Mouse (Mus musculus): ENCODE data around the gene Stk36.

DNA sequence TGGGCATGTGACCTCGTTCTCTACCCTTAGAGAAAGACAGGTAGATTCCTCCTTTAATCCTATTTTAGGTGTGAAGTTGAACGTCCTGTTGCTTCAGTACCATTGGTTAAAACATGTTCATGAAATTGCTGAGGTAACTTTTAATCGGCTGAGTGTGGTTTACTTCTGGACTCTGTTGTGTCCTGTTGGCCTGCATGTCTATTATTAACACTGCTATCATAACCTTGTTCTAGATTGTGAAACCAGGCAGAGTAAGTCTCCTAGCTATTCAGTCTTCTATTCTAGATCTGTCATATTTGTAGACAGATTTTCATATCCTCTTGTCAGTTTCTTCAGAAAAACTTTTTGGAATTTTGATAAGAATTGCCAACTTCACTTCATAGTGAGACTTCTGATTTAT is 67.1 kb downstream of the Stk36 start:
- TF ChIP-seq CTCF (IDR thresholded peaks at IDR 0.05; ENCODE audit: borderline replicate concordance, insufficient read depth, low read depth, low read length) (no peak), POLR2A (IDR thresholded peaks at IDR 0.05; ENCODE audit: borderline replicate concordance, insufficient read depth, low read length) (no peak)

Measured in cerebellum, adult 2 months (tissue).